ENCODE assay signal across 8 mouse cellular contexts in genomic region chr9:99139194-99140023, GRCm38 (mm10). TPM values are rescaled to one million over a fixed set of nuclear protein-coding genes. Genes with fewer than 3 reads are reported as not detected.
DNase-seq lines count a peak whose midpoint lies in the region; ATAC-seq lines count a peak whose summit lies in the region.

No protein-coding gene starts in this region.

- under 1% methylated on average over 53 of the region's 77 CpGs for WGBS in hindbrain, embryonic 14.5 days
- WGBS in liver, embryonic 12.5 days (ENCODE audit: insufficient replicate concordance) = 3% methylated on average over 56 of the region's 77 CpGs
- 1% methylated on average over 64 of the region's 77 CpGs for WGBS in neural tube, embryonic 11.5 days

- no peaks in the 10 kb centered on the region for H3K27me3 ChIP-seq in hindbrain, embryonic 14.5 days (ENCODE audit: control insufficient read depth, insufficient read depth, low read length)
- no peaks in the 10 kb centered on the region for H3K27me3 ChIP-seq in liver, embryonic 12.5 days (replicated peaks)
- H3K27me3 ChIP-seq in neural tube, embryonic 11.5 days (ENCODE audit: control insufficient read depth, insufficient read depth, low read length) = no peaks in the 10 kb centered on the region

- peak overlapping the region; percentile 55 for H3K4me2 ChIP-seq in hindbrain, embryonic 14.5 days (replicated peaks)
- H3K4me2 ChIP-seq in liver, embryonic 12.5 days = peak overlapping the region; percentile 92
- peak overlapping the region; percentile 66 for H3K4me2 ChIP-seq in neural tube, embryonic 11.5 days (ENCODE audit: low read depth)

- no peaks in the 10 kb centered on the region for H3K9me3 ChIP-seq in hindbrain, embryonic 14.5 days (ENCODE audit: control insufficient read depth, low read length)
- H3K9me3 ChIP-seq in liver, embryonic 12.5 days (replicated peaks) = no peaks in the 10 kb centered on the region
- no peaks in the 10 kb centered on the region for H3K9me3 ChIP-seq in neural tube, embryonic 11.5 days (ENCODE audit: control insufficient read depth, low read length)

- DNase-seq in right cerebral cortex, postnatal 10 days (ENCODE audit: low spot score in 2 of 2) = peak; percentile 52 to 55
- no peak for DNase-seq in right cerebral cortex, postnatal 25 days
- DNase-seq in adipocyte (ENCODE audit: low spot score) = peak; percentile 14
- peak; percentile 62 for DNase-seq in hindbrain, embryonic 14.5 days (ENCODE audit: low spot score)
- peak; percentile 66 for DNase-seq in neural tube, embryonic 11.5 days (ENCODE audit: low spot score)

- peak overlapping the region; percentile 51 for H3K4me3 ChIP-seq in hindbrain, embryonic 14.5 days (replicated peaks; ENCODE audit: low read length)
- peak overlapping the region; percentile 92 for H3K4me3 ChIP-seq in liver, embryonic 12.5 days
- H3K4me3 ChIP-seq in neural tube, embryonic 11.5 days (ENCODE audit: low read depth, low read length) = peak overlapping the region; percentile 85

- peak overlapping the region; percentile 95 for H3K27ac ChIP-seq in hindbrain, embryonic 14.5 days
- peak overlapping the region; percentile 86 for H3K27ac ChIP-seq in liver, embryonic 12.5 days
- H3K27ac ChIP-seq in neural tube, embryonic 11.5 days (ENCODE audit: low read depth, low read length) = peak overlapping the region; percentile 83

- ATAC-seq in erythroid progenitor cell, adult 5-6 weeks (replicated peaks; ENCODE audit: low FRiP score, poor library complexity, severe bottlenecking) = peak; percentile 45
- peak; percentile 83 for ATAC-seq in hindbrain, embryonic 14.5 days (ENCODE audit: low FRiP score)
- ATAC-seq in liver, embryonic 12.5 days = peak; percentile 78
- peak; percentile 77 for ATAC-seq in neural tube, embryonic 11.5 days (ENCODE audit: insufficient read depth, low FRiP score, low TSS enrichment)
- no peak for ATAC-seq in monocyte, adult 5-6 weeks (replicated peaks; ENCODE audit: insufficient number of reproducible peaks, low FRiP score, low TSS enrichment, poor library complexity, severe bottlenecking)

- H3K36me3 ChIP-seq in hindbrain, embryonic 14.5 days (replicated peaks; ENCODE audit: control insufficient read depth, insufficient read depth) = no peaks in the 10 kb centered on the region
- H3K36me3 ChIP-seq in liver, embryonic 12.5 days = peaks cover 13% of the 10 kb centered on the region; the same call in 1 of the 2 replicates
- no peaks in the 10 kb centered on the region for H3K36me3 ChIP-seq in neural tube, embryonic 11.5 days (ENCODE audit: control insufficient read depth, insufficient read depth, low read length)

- H3K9ac ChIP-seq in hindbrain, embryonic 14.5 days = peak overlapping the region; percentile 90
- H3K9ac ChIP-seq in liver, embryonic 12.5 days = peak overlapping the region; percentile 93
- peak overlapping the region; percentile 82 for H3K9ac ChIP-seq in neural tube, embryonic 11.5 days (ENCODE audit: low read length)

- H3K4me1 ChIP-seq in hindbrain, embryonic 14.5 days (replicated peaks; ENCODE audit: control insufficient read depth, insufficient read depth, low read length) = peaks cover 15% of the 10 kb centered on the region
- H3K4me1 ChIP-seq in liver, embryonic 12.5 days = peaks cover 61% of the 10 kb centered on the region
- no peaks in the 10 kb centered on the region for H3K4me1 ChIP-seq in neural tube, embryonic 11.5 days (ENCODE audit: control insufficient read depth, insufficient read depth, low read length)

RNA-seq across cellular contexts. Expression of gene Pik3cb, which starts 1.0 kb away (rescaled TPM):
- 15.5 and 21.3 TPM in 2 replicates for total RNA-seq in erythroid progenitor cell, adult 5-6 weeks (2015; ENCODE audit: low replicate concordance)
- total RNA-seq in erythroid progenitor cell, adult 5-6 weeks (2017; ENCODE audit: low replicate concordance) = 8.6 and 14.9 TPM in 2 replicates
- polyA plus RNA-seq in hindbrain, embryonic 14.5 days (2014; fragmentation: Nextera tagmentation; extraction: Ambion mirVana) = 3.8 and 4.3 TPM in 2 replicates
- polyA plus RNA-seq in liver, embryonic 12.5 days (2016; fragmentation: Nextera tagmentation; extraction: Ambion mirVana) = 4.8 and 5.1 TPM in 2 replicates
- polyA plus RNA-seq in neural tube, embryonic 11.5 days (2014; fragmentation: Nextera tagmentation; extraction: Ambion mirVana) = 1.4 and 1.8 TPM in 2 replicates
- total RNA-seq in monocyte, adult 5-6 weeks (2017) = 6.0 to 12.7 TPM (median 6.8 TPM) in 3 replicates
